Mouse (Mus musculus): ENCODE data around the gene Diablo. TPM values are rescaled to one million over a fixed set of nuclear protein-coding genes. Genes with fewer than 3 reads are reported as not detected.

Diablo gene
- total and polyA plus RNA-seq, 2 experiments from 2014 or later, result 81.1 to 87.2 TPM

DNA sequence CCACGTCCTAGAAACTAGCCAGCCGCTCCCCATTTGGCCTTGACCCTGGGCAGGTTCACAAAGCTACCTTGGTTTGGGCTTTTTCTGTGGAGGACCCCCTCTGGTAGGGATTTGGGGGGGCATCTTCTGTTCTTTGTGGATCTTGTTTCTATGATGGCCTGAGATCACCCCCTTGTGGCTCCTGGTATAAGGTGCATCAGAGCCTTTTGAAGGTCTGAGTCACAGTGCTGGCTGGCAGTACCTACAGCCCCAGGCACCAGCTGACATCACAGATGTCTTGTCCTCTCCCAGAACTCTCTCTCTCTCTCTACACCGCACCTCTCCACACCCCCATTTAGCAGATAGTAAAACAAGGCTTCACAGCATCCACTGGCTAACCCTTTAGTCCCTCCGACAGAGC, 24.3 kb downstream of the Diablo start:
- WGBS, result 47% methylated on average over 4 of the region's 4 CpGs
- Histone ChIP-seq H3K4me2 (ENCODE audit: low read depth, low read length, poor library complexity, severe bottlenecking) (no peak overlapping the region), H3K4me3 (ENCODE audit: low read depth, low read length) (no peak overlapping the region), H3K27ac (ENCODE audit: low read depth, low read length) (no peak overlapping the region), H3K27me3 (ENCODE audit: insufficient read depth, low read length) (no peaks in the 10 kb centered on the region), H3K9me3 (ENCODE audit: low read length) (no peaks in the 10 kb centered on the region), H3K36me3 (ENCODE audit: insufficient read depth, low read length) (no peaks in the 10 kb centered on the region), H3K4me1 (ENCODE audit: insufficient read depth, low read length) (peaks cover 3% of the 10 kb centered on the region; the same call in 1 of the 2 replicates), H3K9ac (replicated peaks; ENCODE audit: low read length, poor library complexity, severe bottlenecking) (no peak overlapping the region)
- ATAC-seq (ENCODE audit: low FRiP score) (no peak), DNase-seq (ENCODE audit: low spot score) (peak; percentile 72)
- peak; percentile 79 for TF ChIP-seq CTCF (IDR thresholded peaks at IDR 0.05)

- peaks cover 5% of the 10 kb centered on the region; the same call in 1 of the 2 replicates for H3K4me1 ChIP-seq (ENCODE audit: insufficient read depth, low read length)
- ATAC-seq (ENCODE audit: low FRiP score) (no peak), DNase-seq (ENCODE audit: low spot score) (no peak)
- H3K36me3 ChIP-seq (ENCODE audit: insufficient read depth, low read length), result no peaks in the 10 kb centered on the region
- 72% methylated on average over 9 of the region's 9 CpGs for WGBS
- H3K4me2 ChIP-seq (ENCODE audit: low read depth, low read length, poor library complexity, severe bottlenecking), result no peak overlapping the region
- H3K4me3 ChIP-seq (ENCODE audit: low read depth, low read length), result no peak overlapping the region
- no peaks in the 10 kb centered on the region for H3K9me3 ChIP-seq (ENCODE audit: low read length)
- no peak for TF ChIP-seq CTCF (IDR thresholded peaks at IDR 0.05)
- H3K9ac ChIP-seq (replicated peaks; ENCODE audit: low read length, poor library complexity, severe bottlenecking), result no peak overlapping the region
- no peak overlapping the region for H3K27ac ChIP-seq (ENCODE audit: low read depth, low read length)
- no peaks in the 10 kb centered on the region for H3K27me3 ChIP-seq (ENCODE audit: insufficient read depth, low read length)
Observed at GRCm38 (mm10) chr5:123489935-123490334, 34.0 kb downstream of the Diablo start.

GRCm38 (mm10) chr5:123489112-123489785, 34.7 kb downstream of the Diablo start, which contains the start of the genes Lrrc43 and Il31:
TSS of gene Lrrc43 (plus strand) at chr5:123489305.
TSS of gene Il31 (minus strand) at chr5:123489489.
- Histone ChIP-seq H3K27me3 (ENCODE audit: insufficient read depth, low read length) (no peaks in the 10 kb centered on the region), H3K4me1 (ENCODE audit: insufficient read depth, low read length) (peaks cover 5% of the 10 kb centered on the region; the same call in 1 of the 2 replicates), H3K4me3 (ENCODE audit: low read depth, low read length) (peak within 1 kb of the TSS; percentile 21), H3K9ac (replicated peaks; ENCODE audit: low read length, poor library complexity, severe bottlenecking) (no peak within 1 kb of the TSS; the same call in 1 of the 2 replicates), H3K36me3 (ENCODE audit: insufficient read depth, low read length) (no peaks in the 10 kb centered on the region), H3K9me3 (ENCODE audit: low read length) (no peaks in the 10 kb centered on the region), H3K4me2 (ENCODE audit: low read depth, low read length, poor library complexity, severe bottlenecking) (peak within 1 kb of the TSS; percentile 49), H3K27ac (ENCODE audit: low read depth, low read length) (no peak within 1 kb of the TSS)
- ATAC-seq (ENCODE audit: low FRiP score) (peak; percentile 47; the same call in 1 of the 2 replicates), DNase-seq (ENCODE audit: low spot score) (peak; percentile 66)
- WGBS, result 6% methylated on average over 25 of the region's 25 CpGs
- TF ChIP-seq CTCF (IDR thresholded peaks at IDR 0.05), result no peak

DNA sequence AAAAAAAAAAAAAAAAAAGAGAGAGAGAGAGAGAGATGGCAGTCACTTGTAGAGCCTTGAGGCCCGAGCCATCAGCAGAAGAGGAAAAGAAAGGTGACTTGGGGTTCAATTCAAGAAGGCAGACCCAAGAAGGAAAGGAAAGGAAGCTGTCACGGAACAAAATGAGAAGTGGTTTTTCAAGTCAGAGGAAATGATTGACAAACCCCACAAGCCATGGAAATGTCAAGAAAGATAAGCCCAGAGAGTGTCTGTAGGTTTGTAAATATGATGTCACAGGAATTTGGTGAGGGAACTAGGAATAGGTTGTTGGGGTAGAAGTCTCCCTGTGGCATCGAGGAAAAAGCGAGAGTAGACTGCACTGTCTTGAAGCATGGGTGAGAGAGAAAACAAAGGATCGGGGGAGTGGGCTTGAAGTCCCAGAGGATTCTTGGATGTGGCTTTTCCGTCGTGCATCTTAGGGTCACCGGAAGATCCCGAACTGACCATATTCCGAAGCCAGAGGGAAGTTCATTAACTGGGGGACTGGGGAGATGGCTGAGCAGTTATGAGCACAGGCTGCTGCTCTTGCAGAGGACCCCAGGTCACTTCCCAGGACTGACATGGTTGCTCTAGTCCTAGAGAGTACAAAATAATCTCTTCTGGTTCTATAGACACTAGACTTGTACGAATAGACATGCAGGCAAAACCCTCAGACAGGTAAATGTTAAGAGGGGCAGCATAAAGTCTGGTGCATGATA, 36.1 kb downstream of the Diablo start:
- no peak for DNase-seq (ENCODE audit: low spot score)
- H3K27ac ChIP-seq (ENCODE audit: low read depth, low read length), result no peak overlapping the region
- H3K4me1 ChIP-seq (ENCODE audit: insufficient read depth, low read length), result peaks cover 5% of the 10 kb centered on the region; the same call in 1 of the 2 replicates
- H3K27me3 ChIP-seq (ENCODE audit: insufficient read depth, low read length), result no peaks in the 10 kb centered on the region
- no peak overlapping the region for H3K4me2 ChIP-seq (ENCODE audit: low read depth, low read length, poor library complexity, severe bottlenecking)
- WGBS, result 88% methylated on average over 11 of the region's 11 CpGs
- H3K36me3 ChIP-seq (ENCODE audit: insufficient read depth, low read length), result no peaks in the 10 kb centered on the region
- H3K4me3 ChIP-seq (ENCODE audit: low read depth, low read length), result no peak overlapping the region
- TF ChIP-seq CTCF (IDR thresholded peaks at IDR 0.05), result no peak
- no peak overlapping the region for H3K9ac ChIP-seq (replicated peaks; ENCODE audit: low read length, poor library complexity, severe bottlenecking)
- no peak for ATAC-seq (ENCODE audit: low FRiP score)
- H3K9me3 ChIP-seq (ENCODE audit: low read length), result no peaks in the 10 kb centered on the region

GRCm38 (mm10) chr5:123473817-123474216, 50.2 kb downstream of the Diablo start:
- Histone ChIP-seq H3K27me3 (ENCODE audit: insufficient read depth, low read length) (no peaks in the 10 kb centered on the region), H3K9me3 (ENCODE audit: low read length) (no peaks in the 10 kb centered on the region), H3K27ac (ENCODE audit: low read depth, low read length) (no peak overlapping the region), H3K4me1 (ENCODE audit: insufficient read depth, low read length) (no peaks in the 10 kb centered on the region), H3K36me3 (ENCODE audit: insufficient read depth, low read length) (no peaks in the 10 kb centered on the region), H3K9ac (replicated peaks; ENCODE audit: low read length, poor library complexity, severe bottlenecking) (no peak overlapping the region), H3K4me2 (ENCODE audit: low read depth, low read length, poor library complexity, severe bottlenecking) (no peak overlapping the region), H3K4me3 (ENCODE audit: low read depth, low read length) (no peak overlapping the region)
- WGBS, result 45% methylated on average over 5 of the region's 5 CpGs
- peak; percentile 56 for DNase-seq (ENCODE audit: low spot score)
- no peak for TF ChIP-seq CTCF (IDR thresholded peaks at IDR 0.05)
- no peak for ATAC-seq (ENCODE audit: low FRiP score)

All from midbrain, postnatal 0 days (tissue).